Mouse (Mus musculus): ENCODE measurements around the gene Mia2. TPM values are rescaled to one million over a fixed set of nuclear protein-coding genes. Genes with fewer than 3 reads are reported as not detected.
A peak's percentile ranks its signal among the peaks of the same experiment; 100 is the strongest.

The Mia2 gene
- polyA plus RNA-seq, 1 experiment from 2014 or later = 68.1 TPM

- Histone ChIP-seq H3K9me3 (no peaks in the 10 kb centered on the region), H3K4me1 (no peaks in the 10 kb centered on the region; the same call in 1 of the 2 replicates), H3K9ac (peak within 1 kb of the TSS; percentile 100), H3K4me2 (peak within 1 kb of the TSS; percentile 68), H3K36me3 (peaks cover 31% of the 10 kb centered on the region), H3K4me3 (peak within 1 kb of the TSS; percentile 98), H3K27me3 (no peaks in the 10 kb centered on the region), H3K27ac (peak within 1 kb of the TSS; percentile 90)
- WGBS = under 1% methylated on average over 43 of the region's 43 CpGs
- ATAC-seq (ENCODE audit: insufficient number of reproducible peaks, low FRiP score, low TSS enrichment, low read depth) = peak; percentile 100
Observed at GRCm38 (mm10) chr12:59066448-59067077, 29.0 kb upstream of the Mia2 start, which contains the start of gene Pnn. Gene Pnn (plus strand): TSS chr12:59066884.

DNA sequence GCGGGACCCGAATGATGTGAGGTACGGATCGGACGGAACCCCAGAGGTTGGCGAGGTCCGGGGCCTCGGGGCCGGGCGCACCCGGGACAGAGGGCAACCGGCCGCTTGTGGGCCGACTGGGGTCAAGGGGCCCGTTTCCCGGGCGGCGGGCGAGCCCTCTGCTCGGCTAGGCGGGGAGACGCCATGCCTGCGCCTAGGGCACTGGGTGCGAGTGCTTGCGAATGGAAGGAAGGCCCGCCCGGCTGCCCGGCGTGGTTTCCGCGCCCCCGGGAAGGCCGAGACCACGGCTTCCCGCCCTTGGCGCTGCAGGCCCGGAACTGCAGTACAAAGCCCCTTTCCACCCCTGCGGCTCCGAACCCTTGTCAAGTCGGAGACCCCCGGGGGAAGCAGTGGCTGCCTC lies 28.5 kb upstream of the Mia2 start:
- peak; percentile 36; the same call in 1 of the 2 replicates for ATAC-seq (ENCODE audit: insufficient number of reproducible peaks, low FRiP score, low TSS enrichment, low read depth)
- peaks cover 36% of the 10 kb centered on the region for H3K36me3 ChIP-seq
- no peaks in the 10 kb centered on the region for H3K27me3 ChIP-seq
- no peaks in the 10 kb centered on the region for H3K9me3 ChIP-seq
- peak overlapping the region; percentile 68 for H3K4me2 ChIP-seq
- under 1% methylated on average over 41 of the region's 41 CpGs for WGBS
- no peaks in the 10 kb centered on the region; the same call in 1 of the 2 replicates for H3K4me1 ChIP-seq
- peak overlapping the region; percentile 90 for H3K27ac ChIP-seq
- H3K4me3 ChIP-seq = peak overlapping the region; percentile 98
- H3K9ac ChIP-seq = peak overlapping the region; percentile 100

- whole genome bisulfite sequencing = 94% methylated on average over 13 of the region's 13 CpGs
- H3K27me3 ChIP-seq = no peaks in the 10 kb centered on the region
- no peak for ATAC-seq (ENCODE audit: insufficient number of reproducible peaks, low FRiP score, low TSS enrichment, low read depth)
- H3K9ac ChIP-seq = no peak overlapping the region
- H3K9me3 ChIP-seq = no peaks in the 10 kb centered on the region
- H3K4me3 ChIP-seq = no peak overlapping the region
- H3K4me2 ChIP-seq = no peak overlapping the region
- no peaks in the 10 kb centered on the region; the same call in 1 of the 2 replicates for H3K4me1 ChIP-seq
- H3K36me3 ChIP-seq = peaks cover 42% of the 10 kb centered on the region
- no peak overlapping the region for H3K27ac ChIP-seq
Observed at GRCm38 (mm10) chr12:59068791-59069190, 26.8 kb upstream of the Mia2 start.

DNA sequence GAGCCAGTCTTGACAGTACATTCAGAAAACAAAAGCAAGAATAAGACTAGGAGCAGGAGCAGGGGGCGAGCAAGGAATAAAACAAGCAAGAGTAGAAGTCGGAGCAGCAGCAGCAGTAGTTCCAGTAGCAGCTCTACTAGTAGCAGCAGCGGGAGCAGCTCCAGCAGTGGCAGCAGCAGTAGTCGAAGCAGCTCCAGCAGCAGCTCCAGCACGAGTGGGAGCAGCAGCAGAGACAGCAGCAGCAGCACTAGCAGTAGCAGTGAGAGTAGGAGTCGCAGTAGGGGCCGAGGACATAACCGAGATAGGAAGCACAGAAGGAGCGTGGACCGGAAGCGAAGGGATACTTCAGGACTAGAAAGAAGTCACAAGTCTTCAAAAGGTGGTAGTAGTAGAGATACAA lies 23.3 kb upstream of the Mia2 start:
- H3K27me3 ChIP-seq = no peaks in the 10 kb centered on the region
- 90% methylated on average over 11 of the region's 11 CpGs for WGBS
- H3K36me3 ChIP-seq = peaks cover 48% of the 10 kb centered on the region
- H3K4me1 ChIP-seq = no peaks in the 10 kb centered on the region; the same call in 1 of the 2 replicates
- H3K27ac ChIP-seq = no peak overlapping the region
- no peak overlapping the region for H3K4me2 ChIP-seq
- no peaks in the 10 kb centered on the region for H3K9me3 ChIP-seq
- no peak for ATAC-seq (ENCODE audit: insufficient number of reproducible peaks, low FRiP score, low TSS enrichment, low read depth)
- no peak overlapping the region for H3K9ac ChIP-seq
- no peak overlapping the region for H3K4me3 ChIP-seq

DNA sequence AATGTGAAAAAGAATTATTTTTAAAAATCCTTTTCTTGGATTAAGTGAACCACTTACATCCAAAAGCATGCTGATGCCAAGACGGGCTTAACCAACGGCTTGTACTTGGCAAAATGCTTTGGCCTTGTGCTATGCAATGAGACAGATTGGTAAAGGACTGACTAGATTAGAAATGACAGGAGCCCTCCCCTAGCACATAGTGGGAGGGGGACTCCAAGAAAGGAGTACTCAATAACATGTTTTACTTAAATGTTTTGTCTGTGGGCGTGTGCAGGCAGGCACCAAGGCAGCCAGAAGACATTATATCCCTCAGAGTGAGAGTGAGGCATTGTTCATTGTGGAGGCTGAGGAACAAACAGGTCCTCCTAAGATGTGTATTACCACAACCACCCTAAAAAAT lies 21.5 kb upstream of the Mia2 start:
- peaks cover 38% of the 10 kb centered on the region for H3K36me3 ChIP-seq
- no peaks in the 10 kb centered on the region for H3K4me1 ChIP-seq

GRCm38 (mm10) chr12:59076996-59077395 lies 18.6 kb upstream of the Mia2 start:
- no peaks in the 10 kb centered on the region for H3K27me3 ChIP-seq
- peaks cover 12% of the 10 kb centered on the region for H3K36me3 ChIP-seq
- H3K4me2 ChIP-seq = no peak overlapping the region
- no peak overlapping the region for H3K4me3 ChIP-seq
- no peaks in the 10 kb centered on the region for H3K9me3 ChIP-seq
- no peaks in the 10 kb centered on the region for H3K4me1 ChIP-seq
- no peak overlapping the region for H3K9ac ChIP-seq
- no peak overlapping the region for H3K27ac ChIP-seq
- WGBS = 90% methylated on average over 3 of the region's 3 CpGs
- no peak for ATAC-seq (ENCODE audit: insufficient number of reproducible peaks, low FRiP score, low TSS enrichment, low read depth)

More for the DNA sequence above, 21.5 kb upstream of the Mia2 start:
- Histone ChIP-seq H3K9me3 (no peaks in the 10 kb centered on the region), H3K4me3 (no peak overlapping the region), H3K27ac (no peak overlapping the region), H3K4me2 (no peak overlapping the region), H3K27me3 (no peaks in the 10 kb centered on the region), H3K9ac (no peak overlapping the region)
- 81% methylated on average over 3 of the region's 3 CpGs for WGBS
- no peak for ATAC-seq (ENCODE audit: insufficient number of reproducible peaks, low FRiP score, low TSS enrichment, low read depth)

- Histone ChIP-seq H3K9ac (no peak overlapping the region), H3K27me3 (no peaks in the 10 kb centered on the region), H3K4me1 (no peaks in the 10 kb centered on the region), H3K4me2 (no peak overlapping the region), H3K9me3 (no peaks in the 10 kb centered on the region), H3K27ac (no peak overlapping the region), H3K4me3 (no peak overlapping the region), H3K36me3 (peaks cover 5% of the 10 kb centered on the region; the same call in 1 of the 2 replicates)
- 86% methylated on average over 3 of the region's 3 CpGs for WGBS
- no peak for ATAC-seq (ENCODE audit: insufficient number of reproducible peaks, low FRiP score, low TSS enrichment, low read depth)
Observed at GRCm38 (mm10) chr12:59077883-59078282, 17.7 kb upstream of the Mia2 start.

DNA sequence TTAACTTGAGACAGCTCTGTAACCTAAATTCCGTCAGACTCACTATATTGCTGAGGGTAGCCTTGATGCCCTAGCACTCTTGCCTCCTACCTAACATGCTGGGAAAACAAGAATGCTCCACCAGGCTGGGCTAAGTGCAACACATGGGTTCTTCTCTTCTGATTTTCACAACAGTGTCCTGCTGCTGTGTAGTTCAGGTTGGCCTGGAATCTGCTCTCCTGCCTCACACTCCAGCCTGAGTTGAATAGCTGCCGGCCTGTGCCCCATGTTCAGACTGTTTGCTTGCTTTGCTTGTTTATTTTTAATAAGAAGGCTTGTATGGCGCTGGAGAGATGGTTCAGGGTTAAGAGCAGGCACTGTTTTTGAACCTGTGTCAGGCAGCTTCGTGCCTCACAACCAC lies 15.1 kb upstream of the Mia2 start:
- Histone ChIP-seq H3K9ac (no peak overlapping the region), H3K9me3 (no peaks in the 10 kb centered on the region), H3K4me3 (no peak overlapping the region), H3K36me3 (no peaks in the 10 kb centered on the region), H3K27me3 (no peaks in the 10 kb centered on the region), H3K27ac (no peak overlapping the region), H3K4me2 (no peak overlapping the region), H3K4me1 (no peaks in the 10 kb centered on the region)
- WGBS = 88% methylated on average over 4 of the region's 4 CpGs
- ATAC-seq (ENCODE audit: insufficient number of reproducible peaks, low FRiP score, low TSS enrichment, low read depth) = no peak

GRCm38 (mm10) chr12:59084446-59084845 lies 11.2 kb upstream of the Mia2 start:
- no peak for ATAC-seq (ENCODE audit: insufficient number of reproducible peaks, low FRiP score, low TSS enrichment, low read depth)
- Histone ChIP-seq H3K36me3 (no peaks in the 10 kb centered on the region), H3K9ac (no peak overlapping the region), H3K4me1 (no peaks in the 10 kb centered on the region), H3K27me3 (no peaks in the 10 kb centered on the region), H3K4me3 (no peak overlapping the region), H3K4me2 (no peak overlapping the region), H3K27ac (no peak overlapping the region), H3K9me3 (no peaks in the 10 kb centered on the region)
- WGBS = 68% methylated on average over 5 of the region's 5 CpGs

DNA sequence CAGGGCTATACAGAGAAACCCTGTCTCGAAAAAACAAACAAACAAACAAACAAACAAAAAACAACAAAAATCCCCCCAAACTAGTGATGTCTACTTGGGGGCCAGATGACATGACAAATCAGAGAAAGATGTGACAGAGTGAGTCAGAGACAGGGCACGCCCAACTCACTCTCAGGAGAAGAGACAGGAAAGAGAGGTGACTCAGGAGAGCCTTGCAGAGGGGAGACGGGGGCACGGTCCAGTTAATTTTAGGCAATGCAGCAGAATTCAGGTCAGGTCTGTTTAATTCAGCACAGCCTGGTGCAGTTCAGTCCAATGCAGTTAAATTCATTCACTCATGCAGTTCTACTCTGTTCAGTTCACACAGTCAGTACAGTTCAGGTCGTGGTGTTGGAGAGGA lies 9.4 kb upstream of the Mia2 start:
- Histone ChIP-seq H3K9me3 (no peaks in the 10 kb centered on the region), H3K9ac (no peak overlapping the region), H3K36me3 (no peaks in the 10 kb centered on the region), H3K4me2 (no peak overlapping the region), H3K27ac (no peak overlapping the region), H3K4me1 (no peaks in the 10 kb centered on the region), H3K27me3 (no peaks in the 10 kb centered on the region), H3K4me3 (no peak overlapping the region)
- WGBS = 74% methylated on average over 5 of the region's 5 CpGs
- no peak for ATAC-seq (ENCODE audit: insufficient number of reproducible peaks, low FRiP score, low TSS enrichment, low read depth)

- Histone ChIP-seq H3K4me1 (no peaks in the 10 kb centered on the region), H3K4me3 (no peak overlapping the region), H3K27ac (no peak overlapping the region), H3K9me3 (no peaks in the 10 kb centered on the region), H3K36me3 (no peaks in the 10 kb centered on the region), H3K9ac (no peak overlapping the region), H3K27me3 (no peaks in the 10 kb centered on the region), H3K4me2 (no peak overlapping the region)
- 49% methylated on average over 2 of the region's 2 CpGs for WGBS
- no peak for ATAC-seq (ENCODE audit: insufficient number of reproducible peaks, low FRiP score, low TSS enrichment, low read depth)
Observed at GRCm38 (mm10) chr12:59093543-59093942, 2.1 kb upstream of the Mia2 start.

DNA sequence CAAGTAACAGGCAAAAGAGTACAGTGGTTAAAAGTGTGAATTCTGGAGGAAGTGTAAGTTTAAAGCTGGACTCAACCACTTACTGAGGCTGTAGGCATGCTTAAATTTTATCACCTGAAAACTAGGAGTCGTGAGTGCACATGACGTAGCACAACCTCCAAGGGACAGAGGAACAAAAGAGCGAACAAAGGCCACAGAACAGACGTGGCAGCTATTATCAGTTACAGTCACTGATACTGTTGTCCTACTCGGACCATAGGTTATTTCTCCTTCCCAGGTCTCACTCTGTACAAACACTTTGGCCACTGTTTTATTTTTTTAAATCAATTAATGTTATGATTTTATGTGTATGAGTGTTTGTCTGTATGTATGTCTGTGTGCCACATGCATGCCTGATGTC lies 9.2 kb downstream of the Mia2 start:
- 75% methylated on average over 5 of the region's 5 CpGs for WGBS
- ATAC-seq (ENCODE audit: insufficient number of reproducible peaks, low FRiP score, low TSS enrichment, low read depth) = no peak

GRCm38 (mm10) chr12:59105914-59106313 lies 10.3 kb downstream of the Mia2 start:
- Histone ChIP-seq H3K4me1 (no peaks in the 10 kb centered on the region), H3K36me3 (no peaks in the 10 kb centered on the region)
- ATAC-seq (ENCODE audit: insufficient number of reproducible peaks, low FRiP score, low TSS enrichment, low read depth) = no peak

More for the DNA sequence above, 9.2 kb downstream of the Mia2 start:
- no peaks in the 10 kb centered on the region for H3K4me1 ChIP-seq
- H3K27ac ChIP-seq = no peak overlapping the region
- H3K27me3 ChIP-seq = no peaks in the 10 kb centered on the region
- no peaks in the 10 kb centered on the region for H3K9me3 ChIP-seq
- H3K4me2 ChIP-seq = no peak overlapping the region
- H3K36me3 ChIP-seq = no peaks in the 10 kb centered on the region
- no peak overlapping the region for H3K4me3 ChIP-seq
- H3K9ac ChIP-seq = no peak overlapping the region

More at GRCm38 (mm10) chr12:59105914-59106313, 10.3 kb downstream of the Mia2 start:
- 74% methylated on average over 6 of the region's 6 CpGs for WGBS
- Histone ChIP-seq H3K4me3 (no peak overlapping the region), H3K9ac (no peak overlapping the region), H3K9me3 (no peaks in the 10 kb centered on the region), H3K4me2 (no peak overlapping the region), H3K27me3 (no peaks in the 10 kb centered on the region), H3K27ac (no peak overlapping the region)

Data from limb, embryonic 15.5 days (tissue).